Mouse (Mus musculus): ENCODE data around the gene Gm8138.
"Not testable (repeated sequence)": the region's sequence is repeated elsewhere in the genome, so short reads cannot be mapped to it uniquely, and the experiment has no call there.

Gene Gm8138

DNA sequence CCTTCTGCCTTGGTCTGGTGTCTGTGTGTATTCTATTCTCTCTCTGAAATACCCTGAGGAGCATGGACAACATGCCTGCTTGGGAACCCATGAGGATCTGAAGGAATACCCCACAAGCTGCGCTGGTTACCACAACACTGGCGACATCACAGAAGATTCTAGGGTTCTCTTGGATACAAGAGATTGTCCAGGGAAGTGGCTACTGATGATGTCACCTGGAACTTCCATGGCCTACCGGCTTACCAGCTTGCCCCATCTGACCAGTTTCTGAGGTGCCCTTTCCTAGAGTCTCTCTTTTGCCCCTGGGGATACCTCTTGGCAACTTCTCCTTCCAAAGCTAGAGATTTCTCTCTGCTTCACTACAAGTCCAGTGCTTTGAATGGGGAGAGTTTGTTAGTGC lies at the start of gene Gm8138:
Gene Gm8138 (minus strand): TSS at position 101 of the 400 bp plus-strand sequence.
- not testable (repeated sequence) for DNase-seq (ENCODE audit: extremely low read depth, low read depth)

DNA sequence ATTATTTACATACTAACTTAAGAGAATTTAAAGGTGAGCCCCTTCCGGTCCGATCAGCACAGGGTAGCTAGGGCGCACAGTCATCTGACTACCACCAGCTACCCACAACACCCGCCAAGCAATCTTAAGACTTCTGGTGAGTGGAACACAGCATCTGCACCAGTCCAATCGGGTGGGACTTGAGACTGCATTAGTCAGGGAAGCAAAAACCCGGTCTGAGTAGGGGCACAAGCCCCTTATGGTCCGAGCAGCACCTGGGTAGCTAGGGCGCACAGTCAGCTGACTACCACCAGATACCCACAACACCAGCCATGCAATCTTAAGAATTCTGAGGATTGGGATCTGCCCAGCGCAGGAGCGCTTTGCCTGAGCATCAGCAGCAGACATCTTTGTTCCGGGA lies 54.4 kb downstream of the Gm8138 start:
- not testable (repeated sequence) for DNase-seq (ENCODE audit: extremely low read depth, low read depth)
